Mouse (Mus musculus): ENCODE results near the gene Coro2a. TPM values are rescaled to one million over a fixed set of nuclear protein-coding genes. Genes with fewer than 3 reads are reported as not detected.

Gene Coro2a
- polyA plus RNA-seq, 1 experiment from 2014 or later, result 1.4 TPM

DNA sequence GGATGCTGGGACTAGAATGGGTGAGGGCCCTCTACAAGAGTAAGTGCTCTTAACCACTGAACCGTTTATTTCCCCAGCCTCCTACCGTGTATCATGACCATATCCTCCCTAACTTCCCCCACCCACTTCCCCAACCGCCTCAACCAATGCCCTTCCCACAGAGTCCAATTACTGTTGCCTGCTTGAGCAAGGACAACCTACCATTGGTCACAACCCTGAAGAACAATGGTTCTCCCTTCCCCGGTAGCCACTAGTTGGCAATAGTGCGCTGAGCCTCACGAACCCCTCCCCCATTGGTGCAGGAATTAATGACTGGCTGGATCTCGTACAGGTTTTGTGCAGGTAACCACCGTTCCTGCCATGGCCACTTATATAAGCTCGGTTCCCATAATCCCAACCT, 28.4 kb upstream of the Coro2a start:
- Histone ChIP-seq H3K4me1 (peaks cover 20% of the 10 kb centered on the region), H3K4me3 (no peak overlapping the region), H3K27me3 (ENCODE audit: insufficient read depth, poor library complexity, severe bottlenecking) (peaks cover 21% of the 10 kb centered on the region; the same call in 1 of the 2 replicates), H3K27ac (no peak overlapping the region), H3K9me3 (no peaks in the 10 kb centered on the region), H3K36me3 (no peaks in the 10 kb centered on the region)
- DNase-seq (ENCODE audit: low spot score), result no peak
- WGBS, result 50% methylated on average over 9 of the region's 9 CpGs

DNA sequence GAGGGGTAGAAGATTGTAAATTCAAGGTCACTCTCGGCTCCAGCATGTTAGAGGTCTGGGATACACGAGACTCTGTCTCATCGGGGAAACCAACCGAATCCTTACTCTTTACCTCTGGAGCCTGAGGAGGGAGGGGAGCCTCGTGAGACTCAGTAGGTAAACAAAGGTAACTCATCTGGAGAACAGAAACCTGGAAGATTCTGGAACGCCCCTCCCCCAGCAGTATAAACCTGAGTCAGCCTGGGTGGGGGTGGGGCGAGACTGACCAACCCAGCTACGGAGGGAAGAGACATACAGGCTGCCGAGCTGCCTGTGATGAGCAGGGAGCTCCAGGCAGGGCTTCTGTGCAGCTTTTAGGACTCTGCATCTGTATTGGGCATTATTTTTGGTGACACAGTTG, 26.9 kb upstream of the Coro2a start:
- WGBS, result 43% methylated on average over 9 of the region's 9 CpGs

DNA sequence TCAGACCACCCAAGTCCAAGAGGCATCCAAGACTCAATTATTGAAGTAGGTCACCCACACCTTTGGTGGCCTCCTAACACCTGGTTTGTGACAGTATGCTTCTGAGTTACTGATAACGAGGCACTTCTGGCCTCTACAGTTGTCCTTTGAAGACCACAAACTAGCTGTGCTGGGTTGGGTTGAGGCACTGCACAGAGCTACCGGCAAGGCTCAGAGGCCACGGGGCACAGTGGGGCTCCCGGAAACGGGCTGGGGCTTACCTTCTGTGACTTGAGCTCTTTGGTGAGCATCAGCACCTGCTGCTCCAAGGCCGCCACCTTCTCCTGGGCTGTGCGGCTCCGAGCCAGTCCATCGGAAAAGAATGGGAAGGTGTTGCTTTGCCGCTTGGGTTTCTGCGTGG, 26.1 kb upstream of the Coro2a start:
- DNase-seq (ENCODE audit: low spot score), result no peak
- no peaks in the 10 kb centered on the region for H3K36me3 ChIP-seq
- 0 out of 2 replicates have a peak overlapping the region, but pooled peaks have one; percentile 16 for H3K27ac ChIP-seq
- H3K4me3 ChIP-seq, result no peak overlapping the region
- 77% methylated on average over 11 of the region's 11 CpGs for WGBS
- peaks cover 6% of the 10 kb centered on the region; the same call in 1 of the 2 replicates for H3K27me3 ChIP-seq (ENCODE audit: insufficient read depth, poor library complexity, severe bottlenecking)
- peaks cover 24% of the 10 kb centered on the region for H3K4me1 ChIP-seq
- no peaks in the 10 kb centered on the region for H3K9me3 ChIP-seq

More for the DNA sequence above, 26.9 kb upstream of the Coro2a start:
- Histone ChIP-seq H3K4me1 (peaks cover 20% of the 10 kb centered on the region), H3K27me3 (ENCODE audit: insufficient read depth, poor library complexity, severe bottlenecking) (peaks cover 7% of the 10 kb centered on the region; the same call in 1 of the 2 replicates), H3K36me3 (no peaks in the 10 kb centered on the region), H3K4me3 (0 out of 2 replicates have a peak overlapping the region, but pooled peaks have one; percentile 12), H3K9me3 (no peaks in the 10 kb centered on the region), H3K27ac (no peak overlapping the region)
- DNase-seq (ENCODE audit: low spot score), result no peak

DNA sequence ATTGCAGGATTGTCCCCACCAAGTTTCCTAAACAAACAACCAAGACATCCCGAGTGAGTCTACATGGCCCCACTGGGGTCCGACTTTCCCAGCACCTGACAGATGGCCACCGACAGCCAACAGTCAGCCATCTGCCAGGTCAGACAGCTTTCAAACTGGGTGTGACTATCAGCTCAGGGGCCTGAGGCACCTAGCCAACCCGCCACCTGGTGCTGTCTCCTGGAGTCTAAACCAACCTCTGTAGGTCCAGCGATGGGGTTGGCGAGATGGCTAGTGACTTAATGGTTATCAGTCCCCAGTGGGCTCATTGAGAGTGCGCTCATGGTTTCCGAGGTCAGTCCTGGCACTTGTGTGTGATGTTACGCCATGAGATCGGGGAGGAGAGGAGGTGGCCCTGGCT, 23.1 kb upstream of the Coro2a start:
- DNase-seq (ENCODE audit: low spot score), result no peak
- peaks cover 28% of the 10 kb centered on the region for H3K27me3 ChIP-seq (ENCODE audit: insufficient read depth, poor library complexity, severe bottlenecking)
- peaks cover 35% of the 10 kb centered on the region for H3K4me1 ChIP-seq
- no peak overlapping the region for H3K27ac ChIP-seq
- H3K4me3 ChIP-seq, result no peak overlapping the region
- 78% methylated on average over 10 of the region's 10 CpGs for WGBS
- H3K9me3 ChIP-seq, result no peaks in the 10 kb centered on the region
- H3K36me3 ChIP-seq, result no peaks in the 10 kb centered on the region

DNA sequence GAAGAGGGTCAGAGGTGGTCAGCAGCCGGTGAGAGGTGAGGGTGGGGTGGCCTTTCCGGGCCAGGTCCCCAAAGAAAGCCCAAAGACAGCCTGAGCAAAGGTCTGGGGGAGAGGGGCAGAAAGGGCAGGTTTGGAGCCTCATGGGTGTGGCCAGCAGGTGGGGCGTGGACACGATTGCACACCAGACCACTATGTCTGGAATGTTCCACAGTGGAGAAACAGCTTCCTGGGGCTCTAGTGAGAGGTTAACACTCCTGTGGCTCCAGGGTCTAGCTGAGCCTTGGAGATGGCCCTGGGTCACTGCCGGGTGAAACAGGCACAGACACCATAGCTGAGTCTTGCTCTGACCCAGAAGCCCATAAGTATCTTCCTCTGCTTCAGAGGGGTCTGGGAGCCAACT, 21.0 kb upstream of the Coro2a start:
- no peak for DNase-seq (ENCODE audit: low spot score)
- Histone ChIP-seq H3K27ac (no peak overlapping the region), H3K36me3 (no peaks in the 10 kb centered on the region), H3K4me3 (no peak overlapping the region), H3K9me3 (no peaks in the 10 kb centered on the region), H3K27me3 (ENCODE audit: insufficient read depth, poor library complexity, severe bottlenecking) (peaks cover 44% of the 10 kb centered on the region), H3K4me1 (peaks cover 19% of the 10 kb centered on the region)
- WGBS, result 74% methylated on average over 5 of the region's 5 CpGs

DNA sequence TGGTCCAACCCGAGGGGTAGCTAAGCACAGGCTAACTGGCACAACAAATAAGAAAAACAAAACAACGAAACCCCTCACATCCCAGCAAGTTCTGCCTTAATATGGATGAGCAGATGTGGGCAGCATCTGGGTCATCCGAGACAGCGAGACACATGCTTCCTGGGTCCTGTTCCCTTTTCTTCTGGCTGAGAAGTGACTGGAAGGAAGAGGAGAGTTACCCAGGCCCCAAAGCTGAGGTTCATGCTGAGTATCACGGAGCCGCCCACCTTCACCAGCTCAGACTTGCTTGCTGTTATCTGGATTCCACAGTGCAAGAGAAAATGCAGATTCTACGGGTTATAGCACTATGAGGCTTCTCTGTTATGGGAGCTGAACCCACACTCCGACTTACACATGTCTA, 18.9 kb upstream of the Coro2a start:
- no peak for DNase-seq (ENCODE audit: low spot score)
- Histone ChIP-seq H3K9me3 (no peaks in the 10 kb centered on the region), H3K36me3 (no peaks in the 10 kb centered on the region), H3K4me3 (no peak overlapping the region), H3K27me3 (ENCODE audit: insufficient read depth, poor library complexity, severe bottlenecking) (peaks cover 61% of the 10 kb centered on the region), H3K27ac (no peak overlapping the region), H3K4me1 (peaks cover 16% of the 10 kb centered on the region; the same call in 1 of the 2 replicates)
- 73% methylated on average over 8 of the region's 8 CpGs for WGBS

DNA sequence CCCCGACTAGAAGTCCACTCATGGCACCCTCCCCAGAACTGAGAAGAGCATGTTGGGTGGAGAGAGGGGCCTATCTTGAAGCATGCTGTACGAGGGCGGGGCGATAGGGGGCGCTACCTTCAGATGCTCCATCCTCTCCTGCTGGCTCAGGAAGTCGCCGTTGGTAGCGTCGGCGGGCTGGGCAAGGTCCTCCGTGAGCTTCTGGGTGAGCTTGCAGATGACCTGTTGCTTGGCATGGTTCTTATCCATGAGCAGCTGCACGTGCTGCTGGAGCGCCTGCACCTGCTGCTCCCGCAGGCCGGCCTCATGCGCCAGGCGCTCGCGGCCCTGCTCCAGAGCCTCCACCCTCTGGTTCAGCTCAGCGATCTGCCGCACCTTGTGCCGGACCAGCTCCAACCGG, 18.3 kb upstream of the Coro2a start:
- Histone ChIP-seq H3K27me3 (ENCODE audit: insufficient read depth, poor library complexity, severe bottlenecking) (peaks cover 65% of the 10 kb centered on the region), H3K9me3 (no peaks in the 10 kb centered on the region), H3K27ac (no peak overlapping the region), H3K4me3 (peak overlapping the region; percentile 35), H3K4me1 (peaks cover 16% of the 10 kb centered on the region; the same call in 1 of the 2 replicates), H3K36me3 (no peaks in the 10 kb centered on the region)
- DNase-seq (ENCODE audit: low spot score), result no peak
- 9% methylated on average over 23 of the region's 23 CpGs for WGBS

DNA sequence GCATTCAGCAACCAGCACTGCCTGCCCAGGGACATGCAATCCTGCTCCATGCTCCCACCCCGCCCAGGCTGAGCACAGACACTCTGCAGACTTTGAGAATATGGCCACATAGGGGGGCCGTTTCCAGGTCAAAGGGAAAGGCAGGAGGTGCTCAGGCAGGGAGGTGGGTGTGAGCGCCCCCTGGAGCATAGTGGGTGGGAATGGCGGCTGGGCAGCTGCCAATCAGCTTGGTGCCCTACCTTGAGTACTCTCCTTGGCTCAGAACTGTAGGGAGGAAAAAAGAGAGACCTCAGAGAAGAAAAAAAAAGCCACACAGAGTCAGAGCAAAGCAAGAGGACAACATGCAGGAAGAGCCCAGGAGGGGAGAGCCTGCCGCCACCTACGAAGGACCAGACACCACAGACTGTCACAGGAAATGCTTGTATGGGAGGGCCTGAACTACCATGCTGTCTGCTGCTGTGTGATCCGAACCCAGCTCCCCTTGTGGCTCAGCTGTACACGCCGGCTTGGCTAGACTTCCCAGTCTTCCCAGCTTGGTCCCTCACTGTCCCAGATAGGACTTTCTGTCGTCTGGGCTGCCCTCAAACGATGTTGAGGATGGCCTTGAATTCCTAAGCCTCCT, 16.3 kb upstream of the Coro2a start:
- no peaks in the 10 kb centered on the region for H3K9me3 ChIP-seq
- DNase-seq (ENCODE audit: low spot score), result no peak
- H3K4me3 ChIP-seq, result no peak overlapping the region
- no peaks in the 10 kb centered on the region for H3K36me3 ChIP-seq
- H3K27me3 ChIP-seq (ENCODE audit: insufficient read depth, poor library complexity, severe bottlenecking), result peaks cover 84% of the 10 kb centered on the region
- no peak overlapping the region for H3K27ac ChIP-seq
- 49% methylated on average over 11 of the region's 11 CpGs for WGBS
- peaks cover 23% of the 10 kb centered on the region for H3K4me1 ChIP-seq

DNA sequence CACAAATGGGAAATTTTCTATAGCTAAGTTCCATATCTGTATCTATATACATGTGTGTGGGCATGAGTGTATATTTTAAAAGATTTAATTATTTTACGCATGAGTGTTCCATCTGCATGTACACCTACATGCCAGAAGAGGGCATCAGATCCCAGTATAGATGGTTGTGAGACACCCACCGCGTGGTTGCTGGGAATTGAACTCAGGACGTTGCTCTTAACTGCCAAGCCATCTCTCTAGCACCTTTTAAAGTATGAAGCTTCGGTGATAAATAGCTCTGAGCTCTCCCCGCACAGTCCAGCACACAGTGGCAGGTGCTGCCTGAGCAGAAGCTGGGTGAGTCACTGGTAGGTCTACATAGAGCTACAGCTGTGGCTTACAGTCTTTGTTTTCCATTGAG, 15.4 kb upstream of the Coro2a start:
- peaks cover 91% of the 10 kb centered on the region for H3K27me3 ChIP-seq (ENCODE audit: insufficient read depth, poor library complexity, severe bottlenecking)

DNA sequence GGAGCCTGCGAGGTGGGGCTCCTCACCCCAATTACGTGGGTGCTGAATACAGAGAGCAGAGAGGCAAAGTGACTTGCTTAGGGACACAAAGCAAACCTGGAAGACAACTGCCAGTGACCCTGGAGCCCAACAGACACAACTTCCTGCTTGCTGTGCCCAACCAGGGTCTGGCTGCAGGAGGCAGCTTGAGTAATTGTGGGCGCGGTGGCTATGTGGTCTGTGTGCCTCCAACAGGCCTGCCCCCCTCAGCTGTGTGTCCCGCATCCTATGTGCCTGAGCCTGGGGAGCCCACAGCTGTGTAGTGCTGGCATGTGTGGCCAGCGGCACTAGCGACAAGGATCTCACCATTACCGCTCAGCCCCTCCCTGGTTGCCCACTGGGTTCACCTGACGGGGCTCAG, 12.6 kb upstream of the Coro2a start:
- WGBS, result 64% methylated on average over 9 of the region's 9 CpGs
- Histone ChIP-seq H3K9me3 (no peaks in the 10 kb centered on the region), H3K27me3 (ENCODE audit: insufficient read depth, poor library complexity, severe bottlenecking) (peaks cover 80% of the 10 kb centered on the region), H3K36me3 (no peaks in the 10 kb centered on the region), H3K4me1 (peaks cover 8% of the 10 kb centered on the region; the same call in 1 of the 2 replicates), H3K4me3 (no peak overlapping the region), H3K27ac (no peak overlapping the region)
- no peak for DNase-seq (ENCODE audit: low spot score)

More for the DNA sequence above, 15.4 kb upstream of the Coro2a start:
- Histone ChIP-seq H3K9me3 (no peaks in the 10 kb centered on the region), H3K27ac (no peak overlapping the region), H3K4me1 (peaks cover 17% of the 10 kb centered on the region), H3K36me3 (no peaks in the 10 kb centered on the region), H3K4me3 (no peak overlapping the region)
- 67% methylated on average over 6 of the region's 6 CpGs for WGBS
- no peak for DNase-seq (ENCODE audit: low spot score)

DNA sequence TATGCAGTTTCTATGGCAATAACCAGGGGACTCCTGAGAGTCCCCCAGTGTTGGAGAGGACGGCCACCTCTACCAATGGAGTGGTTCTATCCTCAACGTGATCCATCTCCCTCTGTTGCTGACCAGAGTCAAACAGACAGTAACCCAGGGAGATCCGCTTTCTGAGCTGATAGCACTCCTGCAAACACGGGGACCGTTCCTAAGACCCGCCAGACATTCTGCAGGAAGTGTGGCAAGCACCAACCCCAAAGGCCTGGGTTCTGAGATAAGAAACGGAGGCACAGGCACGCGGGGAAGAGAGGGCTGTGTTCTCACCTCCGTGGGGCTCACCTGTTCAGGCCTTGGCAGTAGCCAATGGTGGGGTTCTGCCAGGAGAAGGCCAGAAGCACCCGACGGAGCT, 11.6 kb upstream of the Coro2a start:
- H3K4me1 ChIP-seq, result peaks cover 8% of the 10 kb centered on the region; the same call in 1 of the 2 replicates
- no peak overlapping the region for H3K27ac ChIP-seq
- H3K9me3 ChIP-seq, result no peaks in the 10 kb centered on the region
- no peak overlapping the region for H3K4me3 ChIP-seq
- H3K27me3 ChIP-seq (ENCODE audit: insufficient read depth, poor library complexity, severe bottlenecking), result peaks cover 80% of the 10 kb centered on the region
- DNase-seq (ENCODE audit: low spot score), result no peak
- no peaks in the 10 kb centered on the region for H3K36me3 ChIP-seq
- 50% methylated on average over 12 of the region's 12 CpGs for WGBS

DNA sequence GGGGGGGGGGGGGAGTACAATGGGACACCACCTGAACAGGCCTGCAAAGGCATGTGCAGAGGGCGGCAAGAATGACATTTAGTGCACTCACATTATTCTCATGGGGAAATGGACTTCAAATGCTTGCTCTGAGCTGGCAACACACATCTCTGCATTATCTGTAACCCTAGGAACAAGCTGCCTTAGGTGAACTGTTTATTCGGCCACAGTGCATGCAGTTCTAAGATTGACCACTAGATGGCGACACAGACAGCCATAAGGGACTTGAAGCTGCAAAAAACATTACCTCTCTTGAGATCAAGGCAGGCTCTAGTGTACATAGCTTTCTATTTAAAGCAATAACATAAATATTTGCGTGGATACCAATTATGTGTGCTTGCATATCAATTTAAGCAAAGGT, 9.2 kb upstream of the Coro2a start:
- DNase-seq (ENCODE audit: low spot score), result peak; percentile 87
- 1% methylated on average over 4 of the region's 4 CpGs for WGBS
- Histone ChIP-seq H3K36me3 (no peaks in the 10 kb centered on the region), H3K4me3 (no peak overlapping the region), H3K27ac (no peak overlapping the region), H3K4me1 (peaks cover 8% of the 10 kb centered on the region; the same call in 1 of the 2 replicates), H3K9me3 (no peaks in the 10 kb centered on the region), H3K27me3 (ENCODE audit: insufficient read depth, poor library complexity, severe bottlenecking) (peaks cover 82% of the 10 kb centered on the region)

DNA sequence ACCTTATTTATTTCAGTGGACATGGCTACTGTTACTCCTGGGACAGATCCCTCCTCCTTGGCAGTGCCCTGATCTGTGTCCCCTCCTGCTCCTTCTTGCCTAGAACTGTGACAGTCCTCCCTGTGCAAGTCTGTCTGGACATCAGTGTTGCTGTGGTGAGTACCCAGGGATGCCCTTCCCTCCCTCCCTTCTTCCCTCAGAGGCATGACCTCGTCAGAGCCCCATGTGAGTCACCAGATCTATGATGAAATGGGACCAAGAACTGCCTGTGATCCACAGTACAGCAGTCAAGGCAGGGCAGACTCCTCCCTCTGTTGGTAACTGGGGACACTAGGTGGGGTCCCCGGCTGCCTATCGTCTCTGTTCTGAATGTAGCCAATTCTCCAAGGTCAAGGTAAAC, 5.6 kb upstream of the Coro2a start:
- Histone ChIP-seq H3K27me3 (ENCODE audit: insufficient read depth, poor library complexity, severe bottlenecking) (peaks cover 86% of the 10 kb centered on the region), H3K27ac (no peak overlapping the region), H3K36me3 (no peaks in the 10 kb centered on the region), H3K4me3 (no peak overlapping the region), H3K4me1 (no peaks in the 10 kb centered on the region; the same call in 1 of the 2 replicates), H3K9me3 (no peaks in the 10 kb centered on the region)
- DNase-seq (ENCODE audit: low spot score), result no peak
- WGBS, result 75% methylated on average over 3 of the region's 3 CpGs

DNA sequence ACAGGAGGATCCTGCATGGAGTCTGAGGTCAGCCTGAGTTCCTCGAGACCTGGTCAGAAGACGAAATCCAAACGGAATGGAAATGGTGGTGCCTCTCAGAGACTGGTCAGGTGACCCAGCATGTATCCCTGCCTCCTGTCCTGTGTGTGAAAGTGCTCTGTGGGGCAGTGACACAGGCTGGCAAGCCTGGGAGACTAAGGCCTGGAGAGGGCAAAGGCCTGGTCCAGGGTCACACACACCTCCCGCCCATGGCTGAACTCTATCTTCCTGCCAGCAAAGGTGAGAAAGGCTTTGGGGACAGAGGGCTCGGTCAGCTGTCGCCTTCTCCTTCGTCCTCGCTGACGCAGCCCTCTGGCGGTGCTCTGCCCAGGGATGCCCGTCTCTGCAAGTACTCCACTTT, 3.4 kb upstream of the Coro2a start:
- no peak for DNase-seq (ENCODE audit: low spot score)
- Histone ChIP-seq H3K4me3 (no peak overlapping the region), H3K36me3 (no peaks in the 10 kb centered on the region), H3K27me3 (ENCODE audit: insufficient read depth, poor library complexity, severe bottlenecking) (peaks cover 97% of the 10 kb centered on the region), H3K27ac (no peak overlapping the region), H3K4me1 (peaks cover 8% of the 10 kb centered on the region), H3K9me3 (no peaks in the 10 kb centered on the region)
- WGBS, result 42% methylated on average over 11 of the region's 11 CpGs

Data from heart, embryonic 10.5 days (tissue).